Mouse (Mus musculus) frontal cortex, adult 2 months (tissue): ENCODE measurements around the gene Tpra1. TPM values are rescaled to one million over a fixed set of nuclear protein-coding genes. Genes with fewer than 3 reads are reported as not detected.

Experiments
- DNase-seq, 2 experiments: peaks; one replicate each; pipeline ENCODE4 v3.0.0; 2022; ENCODE audit warnings: low spot score in 1 of 2; ENCODE audit errors: extremely low spot score in 1 of 2
- polyA plus RNA-seq: library from polyadenylated mRNA; depleted of rRNA; stranded (reverse); fragments of >200 nt; gene quantifications from 2 replicates; pipeline ENCODE4 v1.2.3, GENCODE M21; 2012

Gene Tpra1
- polyA plus RNA-seq, 1 experiment, result 92.8 TPM

DNA sequence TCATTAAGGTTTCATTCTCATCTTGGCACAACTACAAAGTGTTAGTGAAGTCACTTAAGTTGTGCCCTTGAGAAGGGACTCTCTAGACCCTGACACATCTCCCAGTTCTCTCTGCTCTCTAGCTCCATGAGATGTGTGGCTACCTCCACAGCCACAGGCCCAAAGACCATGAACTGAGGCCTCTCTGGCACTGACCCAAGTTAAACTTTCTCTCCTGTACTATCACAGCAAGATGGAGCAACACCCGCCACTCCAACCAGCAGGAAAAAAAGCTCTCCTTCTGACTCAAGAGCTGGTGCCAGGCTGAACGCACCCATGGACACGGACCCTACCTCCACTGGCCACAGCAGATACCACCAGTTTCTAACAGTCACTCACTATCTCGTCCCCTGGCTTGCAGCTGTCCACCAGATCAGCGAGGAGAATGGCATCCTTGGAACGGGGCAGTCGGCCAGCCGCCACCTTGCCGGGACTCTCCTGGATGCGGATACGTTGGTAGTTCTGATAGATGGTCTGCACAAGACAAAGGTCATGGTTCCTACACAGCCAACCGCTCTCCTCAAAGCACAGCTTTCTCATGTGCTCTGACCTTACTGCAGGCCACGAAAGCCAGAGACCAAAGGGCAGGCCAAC lies 12.5 kb upstream of the Tpra1 start:
- DNase-seq, result no peak

DNA sequence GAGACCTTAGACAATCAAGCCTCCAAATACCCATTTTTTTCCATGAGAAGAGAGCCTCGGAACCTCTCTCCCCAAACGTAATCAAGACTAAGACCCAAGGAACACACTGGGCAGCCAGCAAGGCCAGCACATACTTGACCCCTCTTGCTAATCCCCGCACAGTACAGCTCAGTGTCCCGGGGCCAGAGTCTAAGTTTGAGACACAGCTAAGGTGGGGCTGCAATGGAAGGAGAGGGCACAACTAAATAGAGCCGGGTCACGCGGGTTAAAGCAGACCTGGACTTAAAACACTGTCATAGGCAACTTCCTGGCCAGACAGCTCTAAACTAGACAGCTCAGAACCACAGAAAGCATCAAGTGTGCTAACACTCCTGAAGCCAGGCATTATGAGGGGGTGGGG lies 11.2 kb upstream of the Tpra1 start:
- DNase-seq, result no peak

DNA sequence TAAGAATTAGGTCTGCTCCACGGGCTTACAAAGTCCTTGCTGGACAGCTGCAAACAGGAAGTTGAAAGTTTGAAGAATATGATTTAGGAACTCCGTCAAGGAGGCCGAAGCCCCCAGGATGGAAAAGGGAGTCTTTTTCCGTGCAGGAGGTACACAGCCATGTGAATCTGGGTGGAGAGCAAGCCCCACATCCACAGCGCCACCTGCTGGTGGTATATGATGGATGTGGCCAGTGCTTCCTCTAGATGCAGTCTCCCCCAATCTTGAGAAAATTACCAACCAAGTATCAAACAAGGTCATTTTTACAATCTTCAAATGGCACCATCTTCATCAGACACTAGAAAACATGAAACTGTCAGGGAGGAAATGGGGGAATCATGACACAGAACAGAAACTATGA lies 8.5 kb upstream of the Tpra1 start:
- DNase-seq, result peak in 1 of 2 experiments; percentile 83

DNA sequence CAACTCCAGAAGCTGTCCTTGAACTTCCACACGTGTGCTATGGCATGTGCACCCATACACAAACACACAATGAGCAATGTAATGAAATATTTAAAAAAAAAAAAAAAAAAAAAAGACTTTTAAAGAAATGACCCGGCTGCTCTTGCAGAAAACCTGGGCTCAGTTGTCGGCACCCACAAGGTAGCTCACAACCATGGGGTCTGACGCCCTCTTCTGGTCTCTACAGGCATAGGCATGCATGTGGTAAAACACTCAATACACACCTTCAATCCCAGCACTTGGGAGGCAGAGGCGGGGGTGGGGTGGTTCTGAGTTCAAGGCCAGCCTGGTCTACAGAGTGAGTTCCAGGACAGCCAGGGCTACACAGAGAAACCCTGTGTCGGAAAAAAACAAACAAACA lies 6.1 kb upstream of the Tpra1 start:
- DNase-seq, result no peak

DNA sequence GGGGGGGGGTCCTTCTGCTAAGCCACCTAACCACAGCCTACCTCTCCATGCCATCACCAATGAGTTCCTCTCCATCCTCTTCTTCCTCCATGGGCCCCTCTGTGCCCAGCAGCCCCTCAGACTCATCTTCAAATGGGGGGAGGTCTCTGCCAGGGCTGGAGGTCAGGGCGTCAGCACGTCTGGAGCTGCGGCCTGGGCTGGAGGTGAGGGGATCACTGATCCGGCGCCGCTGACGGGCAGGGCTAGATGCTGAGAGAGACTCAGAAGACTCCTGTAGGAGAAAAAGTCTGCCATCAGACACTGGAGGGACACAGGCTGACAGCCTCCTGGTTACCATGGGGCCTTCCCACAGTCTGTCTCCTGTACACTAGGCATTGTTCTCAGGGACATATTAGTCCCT lies 4.8 kb upstream of the Tpra1 start:
- no peak for DNase-seq

DNA sequence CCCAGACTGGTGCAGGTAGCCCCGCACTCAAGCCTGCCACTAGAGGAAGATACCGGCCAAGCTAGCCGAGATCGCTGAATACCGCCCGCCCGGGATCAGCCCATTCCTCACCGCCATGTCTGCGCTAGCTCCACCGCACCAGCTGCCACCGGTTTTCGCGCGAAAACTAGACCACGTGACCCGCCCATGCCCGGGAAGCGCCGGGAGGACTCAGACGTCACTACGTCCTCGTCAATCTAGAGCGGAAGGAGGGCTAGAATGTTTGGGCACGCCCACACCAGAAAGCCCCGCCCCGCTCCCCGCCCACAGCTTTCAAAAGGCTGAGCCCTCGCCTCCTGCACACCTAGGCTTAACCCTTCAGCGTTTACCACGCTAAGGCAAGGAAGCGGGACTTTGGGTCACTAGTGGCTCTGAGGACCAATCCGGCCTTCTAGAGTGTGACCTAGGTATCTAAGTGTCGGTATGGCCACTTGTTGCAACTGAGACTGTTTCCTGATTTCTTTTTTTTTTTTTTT lies 3.5 kb upstream of the Tpra1 start, which contains the start of gene Mcm2:
Gene Mcm2, minus strand, starts transcription at position 247 of the 515 bp plus-strand sequence.
- peak; percentile 87 to 93 for DNase-seq

DNA sequence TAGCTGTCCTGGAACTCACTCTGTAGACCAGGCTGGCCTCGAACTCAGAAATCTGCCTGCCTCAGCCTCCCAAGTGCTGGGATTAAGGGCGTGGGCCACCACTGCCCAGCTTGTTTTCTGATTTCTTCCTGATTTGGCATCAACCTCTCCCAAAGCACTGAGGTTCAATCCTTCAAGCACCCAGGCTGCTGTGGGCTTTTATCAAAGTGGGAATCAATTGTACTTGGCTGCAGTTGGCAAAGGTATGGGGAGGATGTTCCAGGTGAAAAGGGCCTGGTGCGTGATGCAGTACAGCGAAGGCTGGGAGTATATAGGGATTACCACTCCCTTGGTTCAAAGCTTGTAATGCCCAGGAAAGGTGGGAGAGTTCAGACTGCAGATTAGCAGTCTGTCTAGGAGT lies 3.0 kb upstream of the Tpra1 start:
- no peak for DNase-seq

DNA sequence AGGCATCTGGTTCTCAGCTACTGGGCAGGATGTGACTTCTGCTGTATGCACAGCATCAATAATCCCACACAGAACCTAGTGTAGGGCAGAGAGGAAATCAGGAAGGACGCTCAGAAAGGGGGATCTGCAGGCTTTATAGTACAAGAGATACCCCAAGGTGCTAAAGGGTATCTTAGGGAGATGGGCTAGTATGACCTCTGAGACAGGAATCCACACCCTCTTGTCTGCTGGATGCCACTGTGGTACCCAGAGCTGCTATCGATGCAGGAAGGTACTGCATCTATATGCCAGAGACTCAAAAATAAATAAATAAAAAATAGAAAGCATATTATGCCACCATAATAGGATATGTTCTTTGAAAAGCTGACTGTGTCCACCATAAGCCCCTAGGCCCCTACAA lies 2.4 kb upstream of the Tpra1 start:
- no peak for DNase-seq

DNA sequence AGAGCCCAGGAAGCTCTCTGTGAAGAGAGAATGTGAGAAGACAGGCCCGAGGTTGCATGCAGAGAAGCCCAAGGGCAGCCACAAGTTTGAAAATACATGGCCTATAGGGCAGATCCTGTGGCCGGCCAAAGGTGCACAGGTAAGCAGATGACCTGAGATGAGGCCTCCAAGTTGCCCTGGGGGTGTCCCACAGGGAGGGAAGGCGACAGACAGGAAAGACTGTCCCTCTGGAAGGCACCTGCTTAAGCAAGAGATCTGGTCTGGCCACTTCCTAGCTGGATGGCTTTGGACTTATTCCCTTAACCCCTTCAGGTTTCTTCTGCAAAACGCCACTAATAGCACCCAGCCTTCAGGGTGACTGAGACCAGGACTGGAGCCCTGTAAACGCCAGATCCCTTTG lies 580 bp upstream of the Tpra1 start:
- DNase-seq, result no peak

DNA sequence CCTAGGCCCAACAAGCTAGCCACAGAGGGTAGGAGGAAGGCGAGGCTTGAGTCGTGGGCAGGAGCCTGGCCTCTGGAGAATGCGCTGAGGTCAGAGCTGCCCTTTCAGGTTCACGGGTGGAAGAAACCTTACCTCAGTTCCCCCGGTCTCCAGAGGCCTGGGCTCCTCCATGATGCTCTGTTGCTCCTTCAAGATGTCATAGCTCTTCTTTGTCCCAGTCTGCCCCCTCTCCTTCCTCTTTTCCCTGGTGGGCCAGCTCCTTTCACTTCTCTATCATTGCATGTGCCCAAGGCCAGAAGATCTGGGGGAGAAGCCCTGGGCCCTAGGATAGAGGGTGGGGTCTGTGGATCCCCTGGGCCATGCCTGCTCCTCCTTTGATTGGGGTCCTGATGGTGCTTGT lies 1.7 kb downstream of the Tpra1 start:
- no peak for DNase-seq

DNA sequence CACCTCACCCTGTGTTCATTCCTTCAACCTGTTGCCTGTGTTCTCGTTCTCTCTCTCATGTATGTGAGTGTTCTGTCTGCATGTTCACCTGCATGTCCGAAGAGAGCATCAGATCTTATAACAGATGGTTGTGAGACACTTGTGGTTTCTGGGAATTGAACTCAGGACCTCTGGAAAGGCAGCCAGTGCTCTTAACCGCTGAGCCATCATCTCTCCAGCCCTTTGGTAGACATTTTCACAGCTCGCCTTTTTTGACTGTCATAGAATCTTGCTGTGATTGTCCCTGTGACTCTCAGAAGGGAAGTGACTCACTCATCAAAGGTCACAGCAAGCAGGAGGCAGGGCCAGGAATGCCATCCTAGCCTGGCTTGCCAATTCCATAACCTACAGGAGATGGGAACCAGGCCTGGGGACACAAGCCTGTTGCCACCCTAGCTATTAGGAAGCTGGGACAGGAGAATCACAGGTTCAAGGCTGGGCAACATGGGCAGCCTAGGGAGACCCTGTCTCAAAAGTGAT lies 2.5 kb downstream of the Tpra1 start:
- DNase-seq, result no peak

DNA sequence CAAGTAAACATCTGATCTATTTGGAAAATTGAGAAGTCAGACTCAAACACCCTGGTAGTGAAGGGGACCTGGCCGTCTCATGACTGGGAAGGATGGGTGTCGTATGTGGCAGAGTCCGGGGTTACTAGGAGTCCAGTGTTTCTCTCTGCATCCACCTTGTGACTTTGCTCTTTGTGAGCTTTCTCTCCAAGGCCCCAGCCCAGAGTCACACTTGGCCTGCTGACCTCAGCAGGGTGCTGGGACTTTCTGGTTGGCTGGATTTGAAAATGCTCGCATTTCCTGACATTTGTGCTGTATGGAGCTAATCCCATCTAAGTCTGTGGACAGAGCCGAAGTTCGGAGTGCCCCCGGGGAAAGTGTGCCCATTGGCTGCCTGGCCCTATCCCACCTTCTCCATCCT lies 3.0 kb downstream of the Tpra1 start:
- DNase-seq, result no peak

DNA sequence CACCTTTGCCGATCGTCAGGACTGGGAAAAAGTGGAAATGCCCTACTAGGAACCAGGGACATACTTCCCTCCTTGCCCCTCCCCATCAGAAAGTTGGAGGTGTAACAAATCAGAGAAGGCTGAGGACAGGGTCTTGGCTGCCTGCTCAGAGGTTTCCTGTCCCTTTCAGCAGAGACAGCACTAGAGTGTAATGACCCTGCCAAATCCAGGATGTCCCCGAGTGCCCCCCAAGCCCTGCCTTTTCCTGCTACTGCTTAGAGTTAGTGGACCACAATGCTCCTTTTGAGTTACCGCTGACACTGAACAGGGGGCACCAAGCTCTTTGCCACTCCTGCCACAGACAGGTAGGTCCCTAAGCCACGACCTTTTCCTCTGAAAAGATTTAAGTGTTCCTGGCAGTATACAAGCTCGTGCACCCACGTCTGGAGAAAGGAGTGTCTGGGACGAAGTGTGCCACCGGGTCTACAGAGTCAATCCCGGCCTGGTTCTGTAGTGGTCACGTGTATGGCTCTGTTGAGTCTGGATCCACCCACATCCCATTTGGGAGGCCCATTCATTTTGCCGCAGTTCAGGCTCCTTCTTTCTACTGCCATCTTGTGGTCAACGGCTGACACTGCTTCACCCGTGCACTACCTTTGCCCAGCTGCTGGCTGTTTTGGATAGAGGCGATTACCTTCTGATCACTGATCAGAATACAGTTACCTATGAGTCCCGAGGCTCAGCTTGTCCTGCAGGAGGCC lies 4.5 kb downstream of the Tpra1 start:
- DNase-seq, result peak; percentile 50 to 77

DNA sequence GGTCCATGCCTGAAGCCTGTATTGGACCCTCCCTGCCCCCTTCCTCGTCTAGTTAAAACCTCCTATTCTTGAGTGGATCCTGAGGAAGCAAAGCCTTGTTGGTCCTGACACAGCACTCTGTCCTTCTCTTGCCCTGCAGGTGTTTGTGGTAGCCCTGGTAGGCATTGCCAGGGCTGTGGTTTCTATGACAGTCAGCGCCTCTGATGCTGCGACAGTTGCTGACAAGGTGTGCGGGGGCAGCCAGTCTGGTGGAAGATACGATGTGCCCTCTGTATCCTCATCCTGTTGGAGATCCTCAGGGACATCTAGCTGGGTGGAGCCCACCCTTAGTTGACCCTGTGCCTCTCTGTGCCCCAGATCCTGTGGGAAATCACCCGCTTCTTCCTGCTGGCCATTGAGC lies 7.1 kb downstream of the Tpra1 start:
- DNase-seq, result no peak

DNA sequence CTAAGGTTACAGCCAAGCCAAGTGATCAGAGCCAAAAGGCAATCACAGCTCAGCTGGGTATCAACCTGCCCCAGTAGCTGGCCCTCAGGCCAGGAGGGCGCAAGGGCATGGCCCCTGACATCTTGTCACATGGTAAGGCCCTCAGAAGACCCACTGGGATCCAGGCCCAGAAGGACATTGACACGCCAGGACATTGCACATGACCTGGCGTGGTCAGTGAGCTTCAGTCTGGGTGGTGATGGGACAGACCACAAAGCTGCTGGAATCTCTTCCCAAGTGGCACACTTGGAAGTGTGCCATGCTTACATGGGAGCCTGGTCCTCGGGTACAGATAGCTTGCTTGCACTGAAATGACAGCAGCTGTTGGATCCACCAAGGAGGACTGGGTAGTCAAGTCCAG lies 11.0 kb downstream of the Tpra1 start:
- DNase-seq, result no peak

DNA sequence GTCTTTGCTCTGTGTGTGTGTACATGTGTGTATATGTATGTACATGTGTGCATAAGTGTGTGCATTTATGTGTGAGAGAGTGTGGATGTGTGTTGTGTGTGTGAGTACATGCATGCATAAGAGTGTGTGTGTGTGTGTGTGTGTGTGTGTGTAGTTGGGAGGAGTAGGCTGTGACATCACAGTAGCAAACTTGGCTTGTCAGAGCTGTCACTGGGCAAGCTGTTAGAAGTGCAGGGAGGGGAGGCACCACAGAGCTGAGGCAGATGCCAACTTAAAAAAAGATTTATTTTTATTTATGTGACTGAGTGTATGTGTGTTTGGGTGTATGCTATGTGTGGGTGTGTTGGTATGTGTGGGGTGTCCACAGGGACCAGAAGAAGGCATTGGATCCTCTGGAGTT lies 11.4 kb downstream of the Tpra1 start:
- DNase-seq, result no peak

DNA sequence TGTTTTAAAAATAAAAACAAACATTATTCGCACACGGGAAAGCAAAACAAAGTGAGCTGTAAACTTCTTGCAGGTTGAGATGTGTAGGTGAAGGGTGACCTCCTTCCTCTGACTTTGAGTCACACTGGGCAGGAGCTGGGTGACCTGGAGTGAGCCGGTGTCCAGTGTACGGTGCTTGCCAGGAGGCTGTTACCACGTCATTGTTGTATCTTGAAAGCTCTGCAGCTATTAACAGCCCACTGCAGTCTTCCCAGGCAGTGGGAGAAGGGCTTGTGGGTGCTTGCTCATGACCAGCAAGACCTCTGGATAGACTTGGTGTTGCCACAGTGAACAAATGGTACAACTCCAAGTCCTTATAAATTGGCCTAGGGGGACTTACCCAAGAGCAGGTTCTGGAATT lies 12.7 kb downstream of the Tpra1 start:
- no peak for DNase-seq

DNA sequence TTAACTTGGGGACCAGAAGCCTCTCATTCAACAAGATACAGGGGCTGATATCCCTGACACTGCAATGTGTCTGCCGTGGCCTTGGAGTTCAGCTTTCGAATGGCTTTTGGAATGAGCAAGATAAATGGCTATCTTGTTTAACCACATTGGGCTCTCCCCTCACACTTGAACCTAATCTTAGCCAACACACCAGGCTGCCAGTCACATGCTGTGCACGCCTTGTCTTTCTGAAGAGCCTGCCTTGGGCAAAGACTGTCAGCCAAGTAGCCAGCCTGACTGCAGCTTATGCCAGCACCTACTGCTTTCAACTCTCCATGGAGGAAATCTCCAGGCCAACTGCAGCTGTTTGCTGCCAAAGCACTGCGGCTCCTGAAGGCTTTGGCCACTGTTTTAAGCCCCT lies 13.5 kb downstream of the Tpra1 start:
- DNase-seq, result no peak

DNA sequence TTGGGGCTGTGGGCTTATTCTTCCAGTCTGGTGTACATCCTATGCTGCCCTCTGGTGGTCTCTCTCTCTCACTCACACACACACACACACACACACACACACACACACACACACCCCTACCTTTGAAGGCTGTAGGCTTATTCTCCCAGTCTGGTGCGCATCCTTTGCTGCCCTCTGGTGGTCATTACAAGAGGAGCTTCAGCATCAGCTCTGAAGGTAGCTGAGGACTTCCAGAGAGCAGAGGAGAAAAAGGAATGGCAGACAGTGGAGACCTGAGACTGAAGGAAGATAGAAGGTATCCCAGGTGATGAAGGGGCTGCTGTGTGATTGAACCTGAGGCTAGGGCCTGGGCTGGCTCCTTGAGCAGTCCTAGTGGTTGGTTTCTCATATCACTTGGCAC lies 14.1 kb downstream of the Tpra1 start:
- peak in 1 of 2 experiments; percentile 76 for DNase-seq

DNA sequence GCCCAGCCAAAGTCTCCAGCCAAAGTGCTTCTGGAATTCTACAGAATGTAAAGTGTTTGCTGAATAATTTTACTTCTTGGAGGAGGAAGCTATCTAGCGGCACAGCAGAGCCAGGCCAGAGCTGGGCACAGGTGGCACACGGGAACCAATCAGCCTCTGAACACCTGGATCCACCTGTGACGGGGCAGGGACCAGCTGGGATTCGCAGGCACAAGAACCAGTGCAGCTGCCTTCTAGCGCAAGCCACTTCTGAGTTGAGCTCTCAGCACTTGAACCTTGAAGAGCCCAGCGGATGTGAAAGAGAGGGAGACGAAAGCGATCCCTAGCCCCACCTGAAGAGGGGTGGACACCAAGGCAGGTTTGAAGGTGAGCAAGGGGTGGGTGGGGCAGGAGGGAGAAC lies 16.8 kb downstream of the Tpra1 start:
- DNase-seq, result no peak

DNA sequence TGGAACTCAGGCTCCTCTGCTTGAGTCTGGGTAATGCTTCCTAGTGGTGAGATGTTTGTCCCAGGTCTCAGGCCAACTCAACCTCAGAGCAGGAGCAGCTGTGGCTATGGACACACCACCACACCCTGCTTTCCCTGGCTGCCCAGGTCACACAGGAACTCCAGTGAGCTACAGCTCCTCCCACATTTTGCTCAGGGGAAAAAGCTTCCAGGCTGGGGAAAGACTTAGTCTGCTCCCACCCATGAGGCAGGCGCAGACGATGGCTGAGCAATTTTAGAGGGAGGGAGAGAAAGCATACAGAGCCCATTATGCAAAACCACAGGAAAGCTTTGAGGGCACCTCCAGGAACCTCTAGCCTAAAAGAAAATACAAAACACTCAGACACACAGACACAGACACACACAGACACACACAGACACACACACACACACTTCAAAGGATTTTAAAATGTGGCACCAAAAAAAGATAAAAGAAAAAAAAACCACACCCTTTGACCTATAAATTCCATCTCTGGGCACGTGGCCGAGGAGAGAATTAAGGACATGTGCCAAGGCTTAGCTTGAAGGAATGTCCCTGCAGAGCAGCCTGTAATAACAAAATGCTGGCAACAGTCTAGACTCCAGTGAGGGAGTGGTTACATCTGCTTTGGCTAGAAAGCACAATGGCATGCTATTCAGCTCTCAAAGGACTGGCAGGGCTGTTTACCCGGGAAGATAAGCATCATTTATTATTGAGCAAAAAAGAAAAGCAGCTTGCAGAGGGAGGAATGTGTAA lies 22.6 kb downstream of the Tpra1 start:
- no peak for DNase-seq
